Mouse (Mus musculus) leukemia stem cell, adult 10-12 weeks (primary cell): ENCODE results near the gene Hsf3. TPM values are rescaled to one million over a fixed set of nuclear protein-coding genes. Genes with fewer than 3 reads are reported as not detected.

Experiments used
- polyA plus RNA-seq: library from polyadenylated mRNA; stranded (reverse); fragments of >175 nt; gene quantifications from 2 replicates; pipeline ENCODE4 v1.2.3, GENCODE M21; 2012; ENCODE audit warnings: low replicate concordance

Gene Hsf3
- polyA plus RNA-seq, result not detected in 2 replicates

DNA sequence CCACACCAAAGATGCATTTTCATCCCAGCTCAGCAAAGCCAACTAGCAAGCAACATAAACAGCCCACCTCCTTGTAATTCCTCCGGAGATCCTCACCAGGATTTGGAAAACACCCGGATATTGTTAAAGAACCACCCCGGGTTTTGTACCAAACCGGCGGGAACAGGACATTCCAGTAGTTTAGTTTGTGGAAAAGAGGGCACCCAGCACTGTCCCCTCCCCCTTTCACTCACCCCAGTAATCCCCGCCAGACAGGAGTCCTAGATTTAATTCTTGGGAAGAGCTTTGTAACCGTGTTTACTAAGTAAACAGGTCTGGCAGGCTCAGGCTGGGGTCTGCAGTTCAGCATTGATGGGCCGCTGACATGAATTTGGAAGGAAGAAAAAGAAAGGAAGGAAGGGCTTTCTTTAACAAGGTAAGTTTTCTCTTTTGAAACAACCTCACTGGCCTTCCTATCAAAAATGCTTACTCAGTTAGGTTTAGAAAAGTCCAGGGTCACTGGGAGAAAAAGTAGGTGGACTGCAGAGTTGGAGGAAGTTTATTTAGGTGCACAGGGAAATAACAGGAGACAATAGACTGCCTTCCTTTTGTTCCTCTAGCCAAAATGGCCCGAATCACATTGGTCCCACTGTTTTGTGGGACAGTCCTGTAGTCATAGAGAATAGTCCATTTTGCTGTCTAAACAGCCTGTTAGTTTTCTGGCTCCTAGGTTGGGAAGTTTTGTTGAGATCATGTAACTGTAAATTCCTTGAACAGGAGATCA is at the start of gene Hsf3:
Gene Hsf3, minus strand, starts transcription at position 94 of the 763 bp plus-strand sequence.

GRCm38 (mm10) chrX:96455149-96455548 is 945 bp downstream of the Hsf3 start, which contains the start of gene Heph:
TSS of gene Heph (plus strand) at chrX:96455359.

DNA sequence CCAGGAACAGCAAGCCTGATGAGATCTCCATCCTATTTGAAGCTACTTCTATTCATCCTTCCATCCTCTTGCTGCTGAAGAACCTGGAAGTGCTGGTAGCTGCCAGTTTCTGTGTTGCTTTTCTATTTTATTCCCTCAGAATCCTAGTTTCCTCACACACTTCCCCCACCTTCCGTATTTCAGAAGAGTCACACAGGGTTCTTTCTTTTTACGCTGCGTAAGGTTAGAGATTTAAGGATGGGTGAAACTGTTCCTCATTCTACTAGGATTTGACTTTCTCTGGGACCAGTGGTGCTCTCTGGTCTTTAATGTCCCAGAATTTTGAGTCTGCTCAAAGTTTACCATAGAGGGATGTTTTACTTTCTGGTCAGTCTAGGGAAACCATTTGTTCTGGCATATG is 162.8 kb downstream of the Hsf3 start, which contains the start of gene Vsig4:
Gene Vsig4, minus strand, starts transcription at position 101 of the 400 bp plus-strand sequence.

Other genes with a start within 250 kb of the Hsf3 start
- gene Vsig4, start 162.9 kb downstream of the Hsf3 start, polyA plus RNA-seq, result not detected in 2 replicates
- not detected in 2 replicates for gene Heph, start 935 bp downstream of the Hsf3 start, polyA plus RNA-seq